Mouse (Mus musculus): ENCODE measurements around the gene Cacna1f.

Cacna1f gene

GRCm38 (mm10) chrX:7674284-7675000, 67.6 kb downstream of the Cacna1f start:
- DNase-seq (ENCODE audit: low spot score), result no peak

DNA sequence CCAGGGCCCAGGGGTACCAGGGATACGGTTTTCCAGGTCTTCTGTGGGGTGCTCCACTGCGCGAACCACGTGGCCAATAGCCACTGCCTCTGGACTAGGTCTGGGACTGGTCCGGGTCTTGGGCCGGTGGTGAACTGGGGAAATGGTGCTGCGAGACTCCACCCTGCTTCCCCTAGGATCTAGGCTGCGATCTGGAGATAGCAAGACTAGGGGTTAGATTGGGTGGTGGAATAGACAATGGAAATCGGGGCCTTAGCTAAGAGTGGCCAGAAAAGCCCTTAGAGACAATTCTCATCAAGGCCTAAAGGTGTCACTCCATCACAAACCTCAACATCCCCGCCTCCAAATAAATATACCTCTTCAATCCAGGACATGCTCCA, 68.1 kb downstream of the Cacna1f start:
- DNase-seq (ENCODE audit: low spot score), result no peak

DNA sequence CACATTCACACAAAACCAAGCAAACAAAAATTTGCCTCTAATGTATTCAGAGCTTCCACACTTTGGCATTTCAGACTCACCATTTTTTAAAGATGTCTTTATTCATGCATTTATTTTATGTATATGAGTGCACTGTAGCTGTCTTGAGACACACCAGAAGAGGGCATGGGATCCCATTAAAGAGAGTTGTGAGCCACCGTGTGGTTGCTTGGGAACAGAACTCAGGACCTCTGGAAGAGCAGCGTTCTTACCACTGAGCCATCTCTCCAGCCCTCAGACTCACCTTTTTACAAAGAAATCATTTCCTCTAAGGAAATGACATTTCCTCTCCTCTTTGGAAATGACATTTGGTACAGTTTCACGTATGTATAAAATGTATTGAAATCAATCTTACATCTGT, 72.1 kb downstream of the Cacna1f start:
- no peak for DNase-seq (ENCODE audit: low spot score)

- DNase-seq (ENCODE audit: low spot score), result peak; percentile 76
These were observed 72.6 kb downstream of the Cacna1f start for GRCm38 (mm10) chrX:7679405-7680056.

GRCm38 (mm10) chrX:7680057-7680412, 73.2 kb downstream of the Cacna1f start:
- DNase-seq (ENCODE audit: low spot score), result no peak

DNA sequence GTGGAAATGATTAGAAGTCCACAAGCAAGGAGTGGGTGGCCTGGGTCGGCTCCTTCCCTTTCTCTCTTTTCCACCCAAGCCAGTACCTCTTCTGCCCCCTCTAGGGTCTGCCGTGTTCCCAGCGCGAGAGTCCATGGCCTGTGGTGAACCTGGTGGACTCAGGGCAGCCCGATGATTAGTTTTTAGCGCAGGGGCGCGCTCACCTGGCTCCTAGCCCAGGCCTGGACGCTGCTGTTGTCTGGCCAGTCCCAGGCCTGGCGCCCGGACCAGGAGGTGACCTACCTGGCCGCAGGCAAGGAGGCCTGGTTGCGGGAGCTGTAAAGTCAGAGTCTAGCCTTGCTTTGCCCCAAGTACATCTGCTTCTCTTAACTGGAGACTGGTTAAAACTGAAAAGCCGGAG, 74.0 kb downstream of the Cacna1f start, which contains the start of gene Magix:
Gene Magix (minus strand): TSS at position 388 of the 400 bp plus-strand sequence.
- DNase-seq (ENCODE audit: low spot score), result no peak

Measured in left cerebral cortex, adult 11 months (tissue).